Mouse (Mus musculus) small intestine, adult 2 months (tissue): ENCODE measurements around the gene Shcbp1l.
"Not testable (repeated sequence)": the region's sequence is repeated elsewhere in the genome, so short reads cannot be mapped to it uniquely, and the experiment has no call there.

Source experiments
- CTCF ChIP-seq: fragments of 200-500 bp; IDR thresholded peaks from 2 replicates; pipeline ENCODE4 v1.5.1; 2012; ENCODE audit warnings: low read depth, mild to moderate bottlenecking, control low read depth, inconsistent platforms, low read length, moderate library complexity, mixed read lengths; ENCODE audit not compliant: insufficient replicate concordance, insufficient read length; ENCODE audit errors: extremely low read depth
- POLR2A ChIP-seq: fragments of 200-500 bp; IDR thresholded peaks from 2 replicates; pipeline ENCODE4 v1.6.1; 2012; ENCODE audit warnings: low read depth, mild to moderate bottlenecking, control low read depth, inconsistent platforms, low read length, moderate library complexity

- not testable (repeated sequence) for TF ChIP-seq POLR2A, CTCF
Measured at GRCm38 (mm10) chr1:153385661-153386060, 39.3 kb upstream of the Shcbp1l start.
